In the genomic region with DNA sequence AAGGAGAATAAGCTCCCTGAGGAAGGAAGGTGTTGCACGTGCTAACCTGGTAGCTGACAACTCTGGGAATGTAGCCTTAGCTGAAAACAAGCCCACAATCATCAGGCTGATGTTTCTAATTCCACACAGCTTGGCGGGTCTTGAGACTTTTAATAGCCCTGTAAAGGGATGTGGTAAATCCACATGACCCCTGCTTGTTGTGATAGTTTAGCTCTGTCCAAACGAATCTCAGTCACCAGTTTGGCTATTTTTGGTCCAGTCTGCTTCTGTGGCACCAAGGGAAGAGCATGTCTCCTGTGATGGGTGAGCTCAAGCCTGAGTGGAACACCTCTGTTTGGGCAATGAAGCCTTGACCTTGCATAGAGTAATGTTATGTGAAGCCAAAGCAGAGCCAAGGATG, we compare ENCODE assay signal across 25 mouse cellular contexts. TPM values are rescaled to one million over a fixed set of nuclear protein-coding genes. Genes with fewer than 3 reads are reported as not detected.
DNase-seq lines count a peak whose midpoint lies in the region.
"Had no signal": no experiment of that assay in that cellular context is flagged by ENCODE, and none has a peak within 500 bp of the region (broad histone marks: within the 10 kb centered on the region; RNA-seq: fewer than 3 reads in every experiment).

No protein-coding gene starts in this region.

- H3K79me2 ChIP-seq in macrophage (ENCODE audit: inconsistent target), result no peaks in the 10 kb centered on the region

- no peaks in the 10 kb centered on the region for H3K36me3 ChIP-seq in macrophage (ENCODE audit: inconsistent target)
- H3K36me3 ChIP-seq: forebrain, embryonic 10.5 days; heart, embryonic 10.5 days had no signal

- peak; percentile 70 for DNase-seq in layer of hippocampus, adult 9-11 months
- no peak for DNase-seq in layer of hippocampus, adult 8-10 months (ENCODE audit: low spot score in 2 of 2)
- DNase-seq in brain, adult 2 months (ENCODE audit: low read depth, low spot score), result peak; percentile 39
- no peak for DNase-seq in adrenal gland, adult (ENCODE audit: inconsistent age in 2 of 2, low spot score in 1 of 2)
- no peak for DNase-seq in embryo, embryonic 10 days (ENCODE audit: low spot score)
- DNase-seq: adrenal gland, adult 8-10 months; adrenal gland, postnatal 25 days; cerebellum, adult 11 months; cerebellum, adult 2 months; cerebellum, adult 9-11 months; cerebellum, postnatal 25 days; gastrocnemius, adult 2 months; gastrocnemius, postnatal 14 days; heart, adult 18-20 months; heart, postnatal 14 days; heart, postnatal 4 days had no signal

- 23% methylated on average over 3 of the region's 3 CpGs for WGBS in macrophage (ENCODE audit: missing documents)

- H3K27ac ChIP-seq in macrophage, result peak overlapping the region; percentile 62
- H3K27ac ChIP-seq: forebrain, embryonic 10.5 days; forebrain, embryonic 13.5 days; gastrocnemius, adult 2 months; heart, embryonic 10.5 days; heart, embryonic 13.5 days; hindbrain, embryonic 14.5 days; hindbrain, postnatal 0 days had no signal

- H3K4me3 ChIP-seq in macrophage (ENCODE audit: inconsistent target), result no peak overlapping the region
- H3K4me3 ChIP-seq: forebrain, embryonic 10.5 days; forebrain, embryonic 13.5 days; gastrocnemius, adult 2 months; heart, embryonic 10.5 days; heart, embryonic 13.5 days had no signal

RNA-seq across cellular contexts. Expression of gene Gpr34, which starts 25.1 kb away (rescaled TPM):
- 10 to 100 TPM; 10.8 to 66.5 (median 28.6) TPM for total RNA-seq in layer of hippocampus, adult 8-10 months (2022)
- total RNA-seq in macrophage (2018; cell fraction: chromatin; rRNA removed), result 1 to 10 TPM in 4 of 26 experiments, under 1 TPM in 9, not detected in 13; 0.29 to 7.7 (median 0.88) TPM
- total RNA-seq in macrophage (2018; cell fraction: cytosol; rRNA removed), result 10 to 100 TPM in 12 of 26 experiments, 1 to 10 TPM in 2, under 1 TPM in 12; 0.40 to 26.6 (median 4.5) TPM
- total RNA-seq in macrophage (2018; cell fraction: nucleus; rRNA removed), result 10 to 100 TPM in 2 of 26 experiments, 1 to 10 TPM in 10, under 1 TPM in 11, not detected in 3; 0.33 to 17.4 (median 2.7) TPM
- 10.4 to 30.0 TPM (median 24.8 TPM) in 3 replicates for polyA plus RNA-seq in macrophage (2018)

RNA-seq across cellular contexts. Expression of gene Gpr82, which starts 54.4 kb away (rescaled TPM):
- total RNA-seq in layer of hippocampus, adult 8-10 months (2022), result not detected
- under 1 TPM in 2 of 26 experiments, not detected in 24; 0.34 to 0.63 TPM for total RNA-seq in macrophage (2018; cell fraction: chromatin; rRNA removed)
- total RNA-seq in macrophage (2018; cell fraction: cytosol; rRNA removed), result under 1 TPM in 17 of 26 experiments, not detected in 9; 0.04 to 0.29 (median 0.17) TPM
- 1 to 10 TPM in 1 of 26 experiments, under 1 TPM in 10, not detected in 15; 0.17 to 1.6 (median 0.32) TPM for total RNA-seq in macrophage (2018; cell fraction: nucleus; rRNA removed)
- 0.37 to 0.41 TPM in 2 of 3 replicates, not detected in the other for polyA plus RNA-seq in macrophage (2018)
- total RNA-seq: adrenal gland, adult 8-10 months; adrenal gland, postnatal 25 days; gastrocnemius, adult 2 months; gastrocnemius, postnatal 14 days; gastrocnemius, postnatal 4 days; heart, adult 18-20 months; heart, postnatal 14 days; heart, postnatal 4 days; hindbrain, postnatal 0 days had no signal
- polyA plus RNA-seq: C2C12; cerebellum, adult 2 months had no signal

Comparison
In these comparisons a context has a peak if more than half of its experiments do, and no peak if none do; other contexts are left out.
1. DNase-seq: peak in layer of hippocampus, adult 9-11 months (single experiment) and brain, adult 2 months (single experiment); none in layer of hippocampus, adult 8-10 months (0 of 2), adrenal gland, adult (0 of 2) and embryo, embryonic 10 days (single experiment).